Mouse (Mus musculus) heart, postnatal 0 days (tissue): ENCODE results near the gene Eif2b1. TPM values are rescaled to one million over a fixed set of nuclear protein-coding genes. Genes with fewer than 3 reads are reported as not detected.

Experiments
- ATAC-seq: fragments of 200-750 bp; cut with Nextera tagmentation; 2 replicates; pipeline ENCODE4 v1.8.0; 2017; ENCODE audit warnings: low read depth, moderate number of reproducible peaks, moderate library complexity; ENCODE audit not compliant: insufficient read depth
- DNase-seq: peaks from one replicate; pipeline ENCODE4 v3.0.0-alpha.2; 2016; ENCODE audit warnings: low spot score
- H3K27ac ChIP-seq: fragments of 300-500 bp; sonication (generic); 2 replicates; pipeline ENCODE4 v1.5.1; 2014; ENCODE audit warnings: low read depth, mild to moderate bottlenecking
- H3K27me3 ChIP-seq: fragments of 300-500 bp; sonication (generic); 2 replicates; pipeline ENCODE4 v1.6.1; 2014; ENCODE audit warnings: low read length, mixed read lengths; ENCODE audit not compliant: control insufficient read depth, insufficient read depth
- H3K36me3 ChIP-seq: fragments of 300-500 bp; sonication (generic); replicated peaks from 2 replicates; pipeline ENCODE4 v1.6.1; 2014; ENCODE audit warnings: low read length, mixed read lengths; ENCODE audit not compliant: control insufficient read depth, insufficient read depth
- H3K4me1 ChIP-seq: fragments of 300-500 bp; sonication (generic); 2 replicates; pipeline ENCODE4 v1.6.1; 2014; ENCODE audit warnings: antibody characterized with exemption; ENCODE audit not compliant: control insufficient read depth, insufficient read depth
- H3K4me2 ChIP-seq: fragments of 300-500 bp; sonication (generic); 2 replicates; pipeline ENCODE4 v1.6.1; 2014; ENCODE audit warnings: low read depth, mild to moderate bottlenecking, low read length, moderate library complexity
- H3K4me3 ChIP-seq: fragments of 300-500 bp; sonication (generic); 2 replicates; pipeline ENCODE4 v1.5.1; 2014; ENCODE audit warnings: low read depth, low read length
- H3K9ac ChIP-seq: fragments of 300-500 bp; sonication (generic); replicated peaks from 2 replicates; pipeline ENCODE4 v1.6.1; 2014; ENCODE audit warnings: low read depth, low read length, mixed read lengths
- H3K9me3 ChIP-seq: fragments of 300-500 bp; sonication (generic); replicated peaks from 2 replicates; pipeline ENCODE4 v1.6.1; 2016; ENCODE audit warnings: low read length; ENCODE audit not compliant: control insufficient read depth
- CTCF ChIP-seq: IDR thresholded peaks from 2 replicates; pipeline ENCODE4 v1.5.1; 2016; ENCODE audit warnings: antibody characterized with exemption, control low read depth, low read depth
- EP300 ChIP-seq: IDR thresholded peaks from 2 replicates; pipeline ENCODE4 v1.6.1; 2016; ENCODE audit warnings: antibody characterized with exemption, low read depth
- WGBS: fragments of 180-500 bp; shearing (Covaris S2); extraction: QIAGEN DNeasy Blood & Tissue Kit; methylation state at CpG from one replicate; pipeline ENCODE4 v1.1.7; 2014; 5-methylcytosine and 5-hydroxymethylcytosine counted together
- polyA plus RNA-seq: library from polyadenylated mRNA; unstranded; fragments of >200 nt; fragmentation: Nextera tagmentation; extraction: Ambion mirVana; gene quantifications from 2 replicates; pipeline ENCODE4 v1.2.1, GENCODE M21; 2015
- total RNA-seq: library from RNA; depleted of rRNA; stranded (reverse); fragments of >200 nt; gene quantifications from 2 replicates; pipeline ENCODE4 v1.2.3, GENCODE M21; 2014; ENCODE audit warnings: low replicate concordance

Gene Eif2b1
- total and polyA plus RNA-seq, 2 experiments from 2014 or later, result 49.5 to 58.6 TPM

DNA sequence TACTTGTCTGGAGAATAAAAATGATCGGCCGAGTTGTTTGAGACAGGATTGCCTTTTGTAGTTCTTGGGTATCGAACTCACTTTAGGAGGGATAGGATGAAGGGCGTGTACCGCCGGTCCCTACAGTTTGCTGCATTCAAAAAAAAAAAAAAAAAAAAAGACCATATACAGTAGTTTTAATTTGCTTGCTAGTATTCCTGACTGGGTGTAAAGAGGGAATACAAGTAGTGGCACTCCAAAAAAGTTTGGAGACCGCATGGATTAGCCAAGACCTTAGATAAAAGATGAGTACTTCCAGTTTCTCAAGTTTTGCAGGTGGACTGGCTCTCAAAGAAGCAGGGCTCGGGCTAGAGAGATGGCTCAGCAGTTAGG, 37.3 kb downstream of the Eif2b1 start:
- peaks cover 35% of the 10 kb centered on the region for H3K36me3 ChIP-seq
- H3K4me1 ChIP-seq, result peaks cover 12% of the 10 kb centered on the region
- H3K4me3 ChIP-seq, result peak overlapping the region; percentile 74
- ATAC-seq (no peak), DNase-seq (no peak)
- TF ChIP-seq CTCF (no peak), EP300 (no peak)
- 5% methylated on average over 8 of the region's 8 CpGs for WGBS
- peak overlapping the region; percentile 66 for H3K4me2 ChIP-seq
- H3K9ac ChIP-seq, result peak overlapping the region; percentile 72
- H3K27me3 ChIP-seq, result no peaks in the 10 kb centered on the region
- H3K27ac ChIP-seq, result peak overlapping the region; percentile 93
- no peaks in the 10 kb centered on the region for H3K9me3 ChIP-seq

DNA sequence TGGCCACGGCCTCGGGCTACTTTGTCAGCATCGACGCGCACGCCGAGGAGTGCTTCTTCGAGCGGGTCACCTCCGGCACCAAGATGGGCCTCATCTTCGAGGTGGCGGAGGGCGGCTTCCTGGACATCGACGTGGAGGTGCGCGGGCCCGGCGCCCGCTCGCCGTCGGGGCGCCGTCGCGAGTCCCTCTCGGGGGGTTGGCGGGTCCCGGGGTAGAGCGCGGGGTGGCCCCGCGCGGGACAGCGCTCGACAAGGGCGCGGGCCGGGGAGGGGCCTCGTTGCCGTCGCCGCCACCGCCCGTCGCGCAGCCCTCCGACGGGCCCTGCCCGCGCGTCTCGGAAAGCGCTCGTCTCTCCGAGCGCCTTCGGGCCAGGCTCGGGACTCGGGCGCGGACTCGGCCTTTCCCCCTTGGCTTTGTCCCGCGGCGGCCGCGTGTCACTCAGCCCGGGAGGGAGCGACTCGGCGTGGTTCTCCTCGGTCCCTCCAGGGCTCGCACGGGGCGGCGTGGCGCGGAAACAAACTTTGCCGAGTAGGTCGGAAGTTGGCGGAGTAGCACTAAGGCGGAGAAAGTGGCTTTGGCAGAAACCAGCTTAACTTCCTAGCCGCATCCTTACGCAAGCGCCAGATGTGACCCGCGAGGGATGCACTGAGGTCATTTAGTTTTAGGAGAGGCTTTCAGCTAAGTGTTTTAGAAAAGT, 37.9 kb downstream of the Eif2b1 start:
- peak overlapping the region; percentile 66 for H3K4me2 ChIP-seq
- ATAC-seq (peak; percentile 79), DNase-seq (peak; percentile 59)
- H3K9ac ChIP-seq, result peak overlapping the region; percentile 72
- H3K27me3 ChIP-seq, result no peaks in the 10 kb centered on the region
- WGBS, result under 1% methylated on average over 64 of the region's 89 CpGs
- no peak for TF ChIP-seq CTCF
- TF ChIP-seq EP300, result no peak
- peak overlapping the region; percentile 93 for H3K27ac ChIP-seq
- peak overlapping the region; percentile 74 for H3K4me3 ChIP-seq
- no peaks in the 10 kb centered on the region for H3K9me3 ChIP-seq
- H3K4me1 ChIP-seq, result peaks cover 13% of the 10 kb centered on the region
- peaks cover 30% of the 10 kb centered on the region for H3K36me3 ChIP-seq

DNA sequence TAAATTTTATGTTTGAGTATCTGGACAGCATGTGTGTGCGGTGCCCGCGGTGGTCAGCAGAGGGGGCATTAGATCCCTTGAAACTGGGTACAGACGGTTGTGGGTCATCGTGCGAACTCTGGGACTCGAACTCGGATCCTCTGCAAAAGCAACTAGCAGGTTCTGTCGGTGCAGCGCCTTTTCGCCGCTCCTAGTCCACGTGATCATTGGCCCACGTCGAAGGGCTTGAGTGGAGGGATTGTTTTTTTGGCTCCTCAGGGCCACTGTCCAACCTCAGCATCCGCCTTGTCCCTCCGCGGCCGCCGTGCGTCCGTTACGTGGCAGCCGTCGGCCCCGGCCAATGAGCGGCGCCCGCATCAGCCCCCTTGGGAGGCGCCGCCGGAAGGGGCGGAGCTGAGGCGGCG, 38.5 kb downstream of the Eif2b1 start, which contains the start of gene Tmed2:
TSS of gene Tmed2 (plus strand) at position 313 of the 404 bp plus-strand sequence.
- peak; percentile 95 for ATAC-seq
- Histone ChIP-seq H3K9me3 (no peaks in the 10 kb centered on the region), H3K4me1 (peaks cover 13% of the 10 kb centered on the region), H3K4me2 (peak within 1 kb of the TSS; percentile 66), H3K27ac (peak within 1 kb of the TSS; percentile 93), H3K36me3 (peaks cover 23% of the 10 kb centered on the region), H3K4me3 (peak within 1 kb of the TSS; percentile 74), H3K9ac (peak within 1 kb of the TSS; percentile 72), H3K27me3 (no peaks in the 10 kb centered on the region)
- WGBS, result under 1% methylated on average over 35 of the region's 35 CpGs
- TF ChIP-seq CTCF (peak; percentile 32; the same call in 1 of the 2 replicates), EP300 (peak; percentile 63; the same call in 1 of the 2 replicates)
- peak; percentile 96 for DNase-seq

DNA sequence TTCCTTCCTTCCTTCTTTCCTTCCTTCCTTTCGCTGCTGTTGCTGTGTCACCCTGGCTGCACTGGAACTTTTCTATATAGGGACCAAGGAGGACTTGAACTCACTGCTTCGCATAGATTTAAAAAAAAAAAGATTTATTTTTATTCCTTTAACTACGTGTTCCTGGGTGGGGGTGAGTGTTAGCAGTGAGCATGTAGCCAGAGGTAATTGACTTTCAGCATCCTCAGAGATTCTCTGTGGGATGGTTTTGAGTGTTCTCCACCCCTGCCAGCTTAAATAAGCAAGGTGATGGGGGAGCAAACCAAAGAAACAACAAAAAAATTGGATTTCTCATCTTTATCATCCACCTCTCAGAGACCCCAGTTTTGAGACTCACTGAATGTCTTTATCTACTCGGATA, 39.0 kb downstream of the Eif2b1 start:
- TF ChIP-seq CTCF, result no peak
- TF ChIP-seq EP300, result no peak
- peak overlapping the region; percentile 48 for H3K4me2 ChIP-seq

DNA sequence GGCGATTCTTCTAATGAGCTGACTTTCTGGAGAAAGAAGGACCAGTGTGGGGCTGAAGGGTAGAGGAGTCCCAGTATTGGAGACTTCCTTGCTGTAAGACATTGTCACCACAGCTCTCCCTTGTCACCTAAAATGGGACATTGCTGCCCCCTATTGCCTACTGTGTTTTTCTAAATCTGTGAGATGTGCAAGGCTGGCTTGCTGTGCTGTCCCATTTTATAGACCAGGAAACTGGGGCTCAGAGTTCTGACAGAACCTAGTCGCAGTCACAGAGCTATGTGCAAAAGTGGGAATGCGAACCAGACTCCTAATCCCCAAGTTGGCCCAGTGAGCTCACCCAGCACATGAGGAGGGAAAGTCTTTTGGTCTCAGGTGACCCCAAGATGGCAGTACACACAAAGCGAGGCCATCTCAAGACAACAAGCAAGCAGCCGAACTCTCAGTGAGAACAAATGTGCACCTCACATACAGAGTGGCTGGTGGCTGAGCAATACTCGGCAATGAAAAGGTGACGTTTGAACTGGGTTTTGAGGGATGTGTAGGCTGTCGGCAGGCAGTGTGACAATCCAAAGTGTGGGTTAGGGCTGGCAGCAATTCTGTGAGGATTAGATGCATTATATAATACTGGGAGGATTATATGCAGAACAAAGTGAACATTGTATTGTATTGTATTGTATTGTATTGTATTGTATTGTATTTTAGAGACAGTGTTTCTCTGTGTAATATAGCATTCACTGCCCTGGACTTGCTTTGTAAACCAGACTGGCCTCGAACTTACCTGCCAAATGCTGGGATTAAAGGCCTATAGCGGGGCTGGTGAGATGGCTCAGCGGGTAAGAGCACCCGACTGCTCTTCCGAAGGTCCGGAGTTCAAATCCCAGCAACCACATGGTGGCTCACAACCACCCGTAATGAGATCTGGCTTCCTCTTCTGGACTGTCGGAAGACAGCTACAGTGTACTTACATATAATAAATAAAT, 39.8 kb downstream of the Eif2b1 start:
- DNase-seq (peak; percentile 47), ATAC-seq (no peak)
- Histone ChIP-seq H3K9me3 (no peaks in the 10 kb centered on the region), H3K36me3 (peaks cover 10% of the 10 kb centered on the region), H3K27me3 (no peaks in the 10 kb centered on the region), H3K4me3 (no peak overlapping the region), H3K9ac (no peak overlapping the region), H3K4me1 (peaks cover 13% of the 10 kb centered on the region), H3K4me2 (no peak overlapping the region), H3K27ac (no peak overlapping the region)
- TF ChIP-seq CTCF (peak; percentile 71), EP300 (no peak)
- 75% methylated on average over 14 of the region's 16 CpGs for WGBS

More for the DNA sequence above, 39.0 kb downstream of the Eif2b1 start:
- no peak for DNase-seq
- WGBS, result 62% methylated on average over 4 of the region's 4 CpGs
- Histone ChIP-seq H3K27me3 (no peaks in the 10 kb centered on the region), H3K4me1 (peaks cover 13% of the 10 kb centered on the region), H3K27ac (peak overlapping the region; percentile 66; the same call in 1 of the 2 replicates), H3K9ac (no peak overlapping the region), H3K4me3 (peak overlapping the region; percentile 74), H3K36me3 (peaks cover 18% of the 10 kb centered on the region), H3K9me3 (no peaks in the 10 kb centered on the region)
- ATAC-seq, result no peak
